Mouse (Mus musculus) urinary bladder, postnatal 10 days (tissue): Measurements from ENCODE around the gene Kel.

Source experiments
- DNase-seq: peaks from one replicate; pipeline ENCODE4 v3.0.0; 2022; ENCODE audit warnings: low spot score

Gene Kel

DNA sequence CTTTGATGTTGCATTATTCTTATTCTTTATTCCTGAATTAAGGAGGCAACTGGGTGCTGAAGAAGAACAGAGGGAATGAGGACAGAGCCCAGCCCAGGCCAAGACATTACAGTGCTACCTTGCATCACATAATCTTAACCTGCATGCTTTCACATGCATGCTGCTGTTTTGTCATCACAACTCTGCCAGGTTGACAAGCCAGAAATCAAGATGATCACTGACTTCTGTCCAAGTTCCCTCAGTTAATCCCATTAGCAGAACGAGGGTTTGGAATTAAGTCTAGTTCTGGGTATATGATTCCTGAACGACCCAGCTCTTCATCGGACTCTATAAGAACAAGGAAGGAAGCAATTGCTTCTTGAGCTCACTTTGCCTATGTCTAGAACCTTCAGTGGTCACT is 57.9 kb downstream of the Kel start:
- no peak for DNase-seq

- DNase-seq = no peak
These were observed 60.9 kb downstream of the Kel start for GRCm38 (mm10) chr6:41643227-41643626.

DNA sequence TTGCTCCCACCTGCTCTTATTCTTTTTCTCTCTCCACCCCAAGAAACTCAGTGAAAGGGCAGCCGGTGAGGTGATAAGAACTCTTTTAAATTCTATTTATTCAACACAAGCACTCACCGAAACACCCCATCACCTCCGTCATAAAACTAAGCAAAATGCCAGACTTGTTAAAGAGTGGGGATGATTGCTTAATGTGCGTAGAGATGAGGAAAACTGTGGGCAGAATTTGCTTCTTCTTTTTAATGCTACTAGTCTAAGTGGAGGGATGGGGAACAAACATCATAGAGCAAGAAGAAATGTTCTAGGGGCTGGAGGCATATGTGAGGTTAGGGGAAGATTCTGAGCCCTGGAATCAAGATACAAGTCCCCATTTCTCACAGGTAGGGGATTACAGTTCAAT is 61.4 kb downstream of the Kel start:
- no peak for DNase-seq

DNA sequence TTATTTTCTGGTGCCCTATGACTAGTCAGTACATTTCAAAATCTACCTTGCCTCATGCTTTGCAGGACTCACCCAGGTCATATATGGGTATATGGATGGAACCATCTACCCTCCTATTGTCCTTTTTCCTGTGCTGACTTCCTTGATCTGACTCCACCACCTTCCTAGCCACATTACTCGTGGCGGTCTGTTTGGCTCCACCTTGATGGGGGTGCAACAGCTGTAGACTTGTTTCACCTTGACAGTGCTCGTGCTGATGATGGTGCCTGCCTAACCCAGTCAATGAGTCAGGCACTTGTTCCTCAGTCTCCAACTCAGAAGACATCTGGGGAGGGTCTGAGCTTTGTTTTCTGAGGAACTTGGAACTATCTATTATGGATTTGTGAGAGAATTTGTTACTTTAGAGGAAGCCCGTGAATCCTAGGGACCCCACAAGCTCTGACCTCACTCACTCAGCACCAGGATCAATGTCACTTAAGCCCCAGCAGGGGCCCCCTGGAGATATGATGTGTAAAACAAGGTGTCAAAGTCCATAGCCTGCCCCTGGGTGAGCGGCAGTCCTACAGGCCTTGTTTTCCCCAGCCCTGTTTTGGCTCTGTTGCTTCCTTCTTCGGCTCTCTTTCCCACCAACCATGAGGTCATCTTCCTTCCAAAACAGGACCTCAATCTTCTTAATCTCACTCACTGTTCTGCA is 62.8 kb downstream of the Kel start:
- DNase-seq = no peak

DNA sequence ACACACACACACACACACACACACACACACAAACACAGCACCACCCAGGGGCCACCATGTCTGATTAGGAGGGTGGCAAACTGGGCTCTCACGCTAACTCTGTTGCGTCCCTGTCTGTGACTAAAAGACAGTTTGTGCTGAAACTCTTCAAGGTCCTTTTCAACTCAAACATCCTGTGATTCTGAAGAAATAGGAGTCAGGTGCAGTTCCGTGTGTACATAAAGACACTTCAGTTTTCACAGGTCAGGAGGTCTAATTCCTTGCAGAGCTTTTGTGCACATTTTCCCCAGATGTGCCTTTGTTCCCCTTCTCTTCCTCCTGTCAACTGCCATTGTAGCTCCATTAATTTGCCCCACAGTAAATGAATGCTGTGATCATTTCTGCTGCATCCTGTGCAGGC is 63.7 kb downstream of the Kel start:
- DNase-seq = no peak

GRCm38 (mm10) chr6:41637927-41638506 is 66.1 kb downstream of the Kel start:
- no peak for DNase-seq

- DNase-seq = no peak
These were observed 66.7 kb downstream of the Kel start for GRCm38 (mm10) chr6:41637393-41637792.
